Mouse (Mus musculus) bone marrow, adult 2 months (tissue): ENCODE measurements around the gene Serpina1d. TPM values are rescaled to one million over a fixed set of nuclear protein-coding genes. Genes with fewer than 3 reads are reported as not detected.
"Not testable (repeated sequence)": the region's sequence is repeated elsewhere in the genome, so short reads cannot be mapped to it uniquely, and the experiment has no call there.

Source experiments
- H3K27ac ChIP-seq: fragments of 200-500 bp; 2 replicates; pipeline ENCODE4 v1.5.1; 2012; ENCODE audit warnings: low read depth, mild to moderate bottlenecking, control low read depth, inconsistent platforms, low read length; ENCODE audit not compliant: control insufficient read depth, poor library complexity, insufficient read depth
- H3K4me1 ChIP-seq: fragments of 200-500 bp; 2 replicates; pipeline ENCODE4 v1.6.1; 2011; ENCODE audit warnings: low read length; ENCODE audit not compliant: control insufficient read depth, insufficient read depth
- H3K4me3 ChIP-seq: fragments of 200-500 bp; replicated peaks from 2 replicates; pipeline ENCODE3; 2011; ENCODE audit warnings: mild to moderate bottlenecking, low read depth, low read length, control low read depth; ENCODE audit not compliant: control insufficient read depth
- WGBS: fragments of 180-500 bp; shearing (Covaris S2); methylation state at CpG from one replicate; pipeline ENCODE4 v1.1.7; 2018; 5-methylcytosine and 5-hydroxymethylcytosine counted together
- polyA plus RNA-seq: library from polyadenylated mRNA; stranded (reverse); fragments of >200 nt; gene quantifications from 2 replicates; pipeline ENCODE4 v1.2.4, GENCODE M21; 2011; ENCODE audit warnings: low replicate concordance; ENCODE audit not compliant: missing spikeins, insufficient read depth, insufficient read length

Serpina1d gene
- polyA plus RNA-seq: 4.5 and 13.1 TPM in 2 replicates

- not testable (repeated sequence) for H3K4me1 ChIP-seq, H3K4me3 ChIP-seq, H3K27ac ChIP-seq
- 80% methylated on average over 6 of the region's 6 CpGs for WGBS
Measured at GRCm38 (mm10) chr12:103773246-103773851, at the start of gene Serpina1d. TSS of gene Serpina1d (minus strand) at chr12:103773592.

- H3K27ac ChIP-seq, H3K4me1 ChIP-seq, H3K4me3 ChIP-seq: not testable (repeated sequence)
- WGBS: 42% methylated on average over 1 of the region's 1 CpGs
Measured at GRCm38 (mm10) chr12:103770597-103770996, 2.8 kb downstream of the Serpina1d start.

GRCm38 (mm10) chr12:103763083-103763482 lies 10.3 kb downstream of the Serpina1d start:
- 64% methylated on average over 3 of the region's 3 CpGs for WGBS
- H3K4me3 ChIP-seq, H3K4me1 ChIP-seq, H3K27ac ChIP-seq: not testable (repeated sequence)

- H3K4me3 ChIP-seq, H3K27ac ChIP-seq, H3K4me1 ChIP-seq: not testable (repeated sequence)
- WGBS: 88% methylated on average over 3 of the region's 3 CpGs
Measured at GRCm38 (mm10) chr12:103760316-103760715, 13.1 kb downstream of the Serpina1d start.

- 72% methylated on average over 5 of the region's 5 CpGs for WGBS
- H3K27ac ChIP-seq, H3K4me1 ChIP-seq, H3K4me3 ChIP-seq: not testable (repeated sequence)
Measured at GRCm38 (mm10) chr12:103745957-103746356, 27.4 kb downstream of the Serpina1d start.

GRCm38 (mm10) chr12:103737791-103738580 lies 35.4 kb downstream of the Serpina1d start:
- not testable (repeated sequence) for H3K4me1 ChIP-seq, H3K4me3 ChIP-seq, H3K27ac ChIP-seq
- whole genome bisulfite sequencing: 74% methylated on average over 6 of the region's 6 CpGs

- not testable (repeated sequence) for H3K27ac ChIP-seq, H3K4me1 ChIP-seq, H3K4me3 ChIP-seq
- 64% methylated on average over 4 of the region's 4 CpGs for WGBS
Measured at GRCm38 (mm10) chr12:103735566-103735965, 37.8 kb downstream of the Serpina1d start.

- not testable (repeated sequence) for H3K27ac ChIP-seq, H3K4me3 ChIP-seq, H3K4me1 ChIP-seq
- 77% methylated on average over 4 of the region's 4 CpGs for WGBS
Measured at GRCm38 (mm10) chr12:103735101-103735500, 38.3 kb downstream of the Serpina1d start.

Other genes with a start within 250 kb of the Serpina1d start
- gene Ppp4r4, start 241.3 kb downstream of the Serpina1d start, polyA plus RNA-seq: 0.62 TPM in 1 of 2 replicates, not detected in the other
- 0.82 and 0.97 TPM in 2 replicates for gene Serpina10, start 142.1 kb downstream of the Serpina1d start, polyA plus RNA-seq
- gene Serpina6, start 116.4 kb downstream of the Serpina1d start, polyA plus RNA-seq: 1.2 TPM in 1 of 2 replicates, not detected in the other
- not detected in 2 replicates for gene Serpina16, start 97.5 kb downstream of the Serpina1d start, polyA plus RNA-seq
- gene Serpina1f, start 78.1 kb downstream of the Serpina1d start, polyA plus RNA-seq: 1.3 TPM in 1 of 2 replicates, not detected in the other
- gene Serpina1b, start 56.8 kb upstream of the Serpina1d start, polyA plus RNA-seq: 4.4 and 30.7 TPM in 2 replicates
- gene Serpina1a, start 90.0 kb upstream of the Serpina1d start, polyA plus RNA-seq: 7.7 and 34.0 TPM in 2 replicates
- 15.6 and 41.6 TPM in 2 replicates for gene Serpina1c, start 131.3 kb upstream of the Serpina1d start, polyA plus RNA-seq
- gene Serpina1e, start 185.4 kb upstream of the Serpina1d start, polyA plus RNA-seq: 13.2 and 51.9 TPM in 2 replicates
- gene Serpina11, start 216.4 kb upstream of the Serpina1d start, polyA plus RNA-seq: 1.4 TPM in 1 of 2 replicates, not detected in the other
- gene Serpina9, start 240.2 kb upstream of the Serpina1d start, polyA plus RNA-seq: not detected in 2 replicates